Mouse (Mus musculus) heart, embryonic 10.5 days (tissue): ENCODE data around the gene Gm17267. TPM values are rescaled to one million over a fixed set of nuclear protein-coding genes. Genes with fewer than 3 reads are reported as not detected.
"Not testable (repeated sequence)": the region's sequence is repeated elsewhere in the genome, so short reads cannot be mapped to it uniquely, and the experiment has no call there.

Experiments used
- DNase-seq: peaks from one replicate; pipeline ENCODE4 v3.0.0-alpha.2; 2017; ENCODE audit warnings: low spot score
- H3K27ac ChIP-seq: fragments of 300-500 bp; sonication (generic); 2 replicates; pipeline ENCODE4 v1.5.1; 2016; ENCODE audit warnings: mild to moderate bottlenecking
- H3K27me3 ChIP-seq: fragments of 300-500 bp; sonication (generic); 2 replicates; pipeline ENCODE4 v1.6.1; 2016; ENCODE audit warnings: mild to moderate bottlenecking; ENCODE audit not compliant: poor library complexity, insufficient read depth, severe bottlenecking
- H3K36me3 ChIP-seq: fragments of 300-500 bp; sonication (generic); 2 replicates; pipeline ENCODE4 v1.6.1; 2016; ENCODE audit warnings: mild to moderate bottlenecking, moderate library complexity
- H3K4me1 ChIP-seq: fragments of 300-500 bp; sonication (generic); 2 replicates; pipeline ENCODE4 v1.6.1; 2016; ENCODE audit warnings: mild to moderate bottlenecking
- H3K4me3 ChIP-seq: fragments of 300-500 bp; sonication (generic); 2 replicates; pipeline ENCODE4 v1.5.1; 2016; ENCODE audit warnings: mild to moderate bottlenecking, moderate library complexity
- H3K9me3 ChIP-seq: fragments of 300-500 bp; sonication (generic); 2 replicates; pipeline ENCODE4 v1.6.1; 2016; ENCODE audit warnings: mild to moderate bottlenecking, moderate library complexity
- WGBS: fragments of 180-500 bp; shearing (Covaris S2); methylation state at CpG from one replicate; pipeline ENCODE4 v1.1.7; 2016; 5-methylcytosine and 5-hydroxymethylcytosine counted together
- polyA plus RNA-seq: library from polyadenylated mRNA; unstranded; fragments of >200 nt; fragmentation: Nextera tagmentation; extraction: Ambion mirVana; gene quantifications from 2 replicates; pipeline ENCODE4 v1.2.1, GENCODE M21; 2016

The Gm17267 gene
- polyA plus RNA-seq, result not detected in 2 replicates

DNA sequence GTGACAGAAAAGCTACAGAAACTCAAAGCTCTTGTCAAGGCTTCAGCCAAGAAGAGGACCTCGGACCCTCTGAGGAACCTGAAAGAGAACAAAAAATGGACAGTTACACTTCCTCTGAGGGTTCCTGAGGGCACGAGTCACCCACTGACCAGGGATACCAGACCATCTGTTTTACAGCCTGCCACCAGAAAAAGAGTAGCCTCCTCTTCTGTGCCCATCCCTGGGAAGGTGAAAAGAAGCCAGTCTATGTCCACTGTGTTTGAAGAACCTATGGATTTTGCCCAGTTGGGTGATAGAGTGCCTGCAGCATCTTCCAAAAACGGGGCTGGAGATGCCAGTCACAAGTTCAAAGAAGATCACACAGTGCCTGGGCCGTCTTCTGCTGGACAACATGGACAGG is at the start of gene Gm17267:
Gm17267 (plus strand) TSS at position 301 of the 400 bp plus-strand sequence.
- not testable (repeated sequence) for H3K27me3 ChIP-seq, H3K9me3 ChIP-seq, H3K4me1 ChIP-seq, H3K36me3 ChIP-seq, DNase-seq, H3K4me3 ChIP-seq, H3K27ac ChIP-seq
- no CpG with 5 or more reads among the region's 4 CpGs for WGBS
